Mouse (Mus musculus) hindbrain, embryonic 16.5 days (tissue): ENCODE measurements around the gene Imp4. TPM values are rescaled to one million over a fixed set of nuclear protein-coding genes. Genes with fewer than 3 reads are reported as not detected.

Experiments used
- ATAC-seq: fragments of 200-750 bp; cut with Nextera tagmentation; 2 replicates; pipeline ENCODE4 v1.8.0; 2017; ENCODE audit warnings: moderate TSS enrichment, moderate library complexity
- H3K27ac ChIP-seq: fragments of 300-500 bp; sonication (generic); 2 replicates; pipeline ENCODE4 v1.5.1; 2014; ENCODE audit warnings: low read depth, mild to moderate bottlenecking, control low read depth, low read length, moderate library complexity
- H3K27me3 ChIP-seq: fragments of 300-500 bp; sonication (generic); replicated peaks from 2 replicates; pipeline ENCODE4 v1.6.1; 2014; ENCODE audit warnings: low read length; ENCODE audit not compliant: control insufficient read depth, insufficient read depth
- H3K36me3 ChIP-seq: fragments of 300-500 bp; sonication (generic); 2 replicates; pipeline ENCODE4 v1.6.1; 2014; ENCODE audit warnings: mild to moderate bottlenecking, low read length, moderate library complexity, mixed read lengths; ENCODE audit not compliant: control insufficient read depth, insufficient read depth
- H3K4me1 ChIP-seq: fragments of 300-500 bp; sonication (generic); 2 replicates; pipeline ENCODE4 v1.6.1; 2014; ENCODE audit warnings: low read depth, low read length; ENCODE audit not compliant: control insufficient read depth, insufficient read depth
- H3K4me2 ChIP-seq: fragments of 300-500 bp; sonication (generic); 2 replicates; pipeline ENCODE4 v1.6.1; 2014; ENCODE audit warnings: mild to moderate bottlenecking, low read length, control low read depth, moderate library complexity
- H3K4me3 ChIP-seq: fragments of 300-500 bp; sonication (generic); 2 replicates; pipeline ENCODE4 v1.5.1; 2014; ENCODE audit warnings: mild to moderate bottlenecking, low read length, control low read depth, moderate library complexity
- H3K9ac ChIP-seq: fragments of 300-500 bp; sonication (generic); 2 replicates; pipeline ENCODE4 v1.6.1; 2014; ENCODE audit warnings: low read depth, mild to moderate bottlenecking, control low read depth, low read length, moderate library complexity
- H3K9me3 ChIP-seq: fragments of 300-500 bp; sonication (generic); 2 replicates; pipeline ENCODE4 v1.6.1; 2014; ENCODE audit warnings: mild to moderate bottlenecking, low read length, moderate library complexity; ENCODE audit not compliant: control insufficient read depth
- whole genome bisulfite sequencing: fragments of 180-500 bp; shearing (Covaris S2); extraction: QIAGEN DNeasy Blood & Tissue Kit; methylation state at CpG from one replicate; pipeline ENCODE4 v1.1.7; 2014; 5-methylcytosine and 5-hydroxymethylcytosine counted together
- microRNA-seq: library from miRNA; unstranded; fragments of <30 nt; microRNA quantifications from one replicate; pipeline ENCODE4, GENCODE M21; 2017
- polyA plus RNA-seq: library from polyadenylated mRNA; unstranded; fragments of >200 nt; fragmentation: Nextera tagmentation; extraction: Ambion mirVana; gene quantifications from 2 replicates; pipeline ENCODE4 v1.2.1, GENCODE M21; 2015

Gene Imp4
- polyA plus RNA-seq, 1 experiment from 2014 or later: 50.1 TPM

DNA sequence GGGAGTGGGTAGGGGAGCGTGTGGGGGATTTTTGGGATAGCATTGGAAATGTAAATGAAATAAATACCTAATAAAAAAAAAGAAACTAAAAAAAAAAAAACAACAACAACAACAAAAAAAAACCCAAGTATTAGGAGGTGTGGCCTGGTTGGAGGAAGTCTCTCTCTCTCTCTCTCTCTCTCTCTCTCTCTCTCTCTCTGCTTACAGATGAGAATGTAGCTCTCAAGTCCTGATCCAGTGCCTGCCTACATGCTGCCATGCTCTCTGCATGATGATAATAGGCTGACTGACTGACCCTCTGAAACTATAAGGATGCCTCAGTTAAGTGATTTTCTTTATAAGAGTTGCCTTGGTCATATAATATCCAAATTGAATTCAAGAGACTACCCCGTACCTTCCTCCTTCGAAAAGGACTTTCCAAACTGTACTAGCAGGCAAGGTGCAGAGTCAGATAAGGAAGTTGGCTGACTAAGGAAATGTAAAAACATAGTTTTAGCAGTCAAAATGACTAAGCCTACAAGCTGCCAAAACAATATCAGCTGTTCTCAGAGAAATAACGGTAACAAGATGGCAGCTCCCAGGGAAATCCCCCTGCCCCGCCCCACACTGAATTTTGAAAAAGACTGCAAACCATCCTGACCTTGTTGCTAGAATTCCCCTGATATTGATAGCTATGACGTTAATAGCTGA is 50.3 kb downstream of the Imp4 start:
- ATAC-seq: no peak
- H3K9me3 ChIP-seq: peaks cover 2% of the 10 kb centered on the region; the same call in 1 of the 2 replicates
- H3K4me2 ChIP-seq: no peak overlapping the region
- H3K9ac ChIP-seq: no peak overlapping the region
- no peaks in the 10 kb centered on the region for H3K36me3 ChIP-seq
- H3K4me3 ChIP-seq: no peak overlapping the region
- 88% methylated on average over 6 of the region's 6 CpGs for WGBS
- H3K27me3 ChIP-seq: no peaks in the 10 kb centered on the region
- peaks cover 5% of the 10 kb centered on the region for H3K4me1 ChIP-seq
- H3K27ac ChIP-seq: no peak overlapping the region

GRCm38 (mm10) chr1:34491480-34491879 is 51.8 kb downstream of the Imp4 start:
- no peak for ATAC-seq
- peaks cover 2% of the 10 kb centered on the region; the same call in 1 of the 2 replicates for H3K9me3 ChIP-seq
- no peak overlapping the region for H3K27ac ChIP-seq
- H3K4me1 ChIP-seq: no peaks in the 10 kb centered on the region
- WGBS: 84% methylated on average over 4 of the region's 4 CpGs
- H3K27me3 ChIP-seq: no peaks in the 10 kb centered on the region
- no peak overlapping the region for H3K9ac ChIP-seq
- H3K36me3 ChIP-seq: no peaks in the 10 kb centered on the region
- H3K4me3 ChIP-seq: no peak overlapping the region
- no peak overlapping the region for H3K4me2 ChIP-seq

Small RNAs within 50 kb of the gene (microRNA-seq; reads per million reads assigned to microRNA genes)
- not detected for gene Mir5103

Other genes with a start within 250 kb of the Imp4 start
- gene Ccdc115, start 179 bp upstream of the Imp4 start, polyA plus RNA-seq: 64.8 and 68.6 TPM in 2 replicates
- gene Ptpn18, start 19.9 kb downstream of the Imp4 start, polyA plus RNA-seq: 4.4 and 4.9 TPM in 2 replicates
- not detected in 2 replicates for gene Prss39, start 58.6 kb downstream of the Imp4 start, polyA plus RNA-seq
- gene Cfc1, start 95.8 kb downstream of the Imp4 start, polyA plus RNA-seq: 0.16 and 0.25 TPM in 2 replicates
- gene Prss40, start 121.1 kb downstream of the Imp4 start, polyA plus RNA-seq: not detected in 2 replicates
- gene Amer3, start 139.8 kb downstream of the Imp4 start, polyA plus RNA-seq: 28.6 and 31.9 TPM in 2 replicates